Mouse (Mus musculus): ENCODE results near the gene Wdr70. TPM values are rescaled to one million over a fixed set of nuclear protein-coding genes. Genes with fewer than 3 reads are reported as not detected.

Gene Wdr70
- polyA plus RNA-seq, 1 experiment = 4.9 TPM

- H3K27me3 ChIP-seq (ENCODE audit: control insufficient read depth) = no peaks in the 10 kb centered on the region
- H3K36me3 ChIP-seq (ENCODE audit: control insufficient read depth) = peaks cover 28% of the 10 kb centered on the region
- no peak overlapping the region for H3K4me3 ChIP-seq (replicated peaks)
- H3K4me1 ChIP-seq (ENCODE audit: control insufficient read depth) = no peaks in the 10 kb centered on the region
- TF ChIP-seq TAL1 (IDR thresholded peaks at IDR 0.05; ENCODE audit: low read length) = no peak
- TF ChIP-seq GATA1 (IDR thresholded peaks at IDR 0.05; ENCODE audit: low read length) = no peak
- H3K9me3 ChIP-seq (ENCODE audit: control insufficient read depth, low read length) = no peaks in the 10 kb centered on the region
Observed at GRCm38 (mm10) chr15:8038457-8038856, 60.6 kb downstream of the Wdr70 start.

GRCm38 (mm10) chr15:8037825-8038224 is 61.2 kb downstream of the Wdr70 start:
- Histone ChIP-seq H3K36me3 (ENCODE audit: control insufficient read depth) (peaks cover 30% of the 10 kb centered on the region), H3K27me3 (ENCODE audit: control insufficient read depth) (no peaks in the 10 kb centered on the region), H3K4me1 (ENCODE audit: control insufficient read depth) (no peaks in the 10 kb centered on the region), H3K4me3 (replicated peaks) (no peak overlapping the region), H3K9me3 (ENCODE audit: control insufficient read depth, low read length) (no peaks in the 10 kb centered on the region)
- TF ChIP-seq TAL1 (IDR thresholded peaks at IDR 0.05; ENCODE audit: low read length) = no peak
- TF ChIP-seq GATA1 (IDR thresholded peaks at IDR 0.05; ENCODE audit: low read length) = no peak

- H3K4me3 ChIP-seq (replicated peaks) = no peak overlapping the region
- no peaks in the 10 kb centered on the region for H3K9me3 ChIP-seq (ENCODE audit: control insufficient read depth, low read length)
- peaks cover 14% of the 10 kb centered on the region for H3K36me3 ChIP-seq (ENCODE audit: control insufficient read depth)
- no peaks in the 10 kb centered on the region for H3K4me1 ChIP-seq (ENCODE audit: control insufficient read depth)
- H3K27me3 ChIP-seq (ENCODE audit: control insufficient read depth) = no peaks in the 10 kb centered on the region
- TF ChIP-seq TAL1 (IDR thresholded peaks at IDR 0.05; ENCODE audit: low read length) (no peak), GATA1 (IDR thresholded peaks at IDR 0.05; ENCODE audit: low read length) (no peak)
Observed at GRCm38 (mm10) chr15:8031211-8031610, 67.8 kb downstream of the Wdr70 start.

- Histone ChIP-seq H3K4me1 (ENCODE audit: control insufficient read depth) (no peaks in the 10 kb centered on the region), H3K36me3 (ENCODE audit: control insufficient read depth) (peaks cover 14% of the 10 kb centered on the region), H3K27me3 (ENCODE audit: control insufficient read depth) (no peaks in the 10 kb centered on the region), H3K9me3 (ENCODE audit: control insufficient read depth, low read length) (no peaks in the 10 kb centered on the region), H3K4me3 (replicated peaks) (no peak overlapping the region)
- TF ChIP-seq TAL1 (IDR thresholded peaks at IDR 0.05; ENCODE audit: low read length) (no peak), GATA1 (IDR thresholded peaks at IDR 0.05; ENCODE audit: low read length) (no peak)
Observed at GRCm38 (mm10) chr15:8030643-8031042, 68.4 kb downstream of the Wdr70 start.

GRCm38 (mm10) chr15:8027503-8027902 is 71.5 kb downstream of the Wdr70 start:
- no peaks in the 10 kb centered on the region for H3K9me3 ChIP-seq (ENCODE audit: control insufficient read depth, low read length)
- no peak overlapping the region for H3K4me3 ChIP-seq (replicated peaks)
- no peaks in the 10 kb centered on the region for H3K27me3 ChIP-seq (ENCODE audit: control insufficient read depth)
- no peak for TF ChIP-seq GATA1 (IDR thresholded peaks at IDR 0.05; ENCODE audit: low read length)
- TF ChIP-seq TAL1 (IDR thresholded peaks at IDR 0.05; ENCODE audit: low read length) = no peak
- H3K4me1 ChIP-seq (ENCODE audit: control insufficient read depth) = no peaks in the 10 kb centered on the region
- H3K36me3 ChIP-seq (ENCODE audit: control insufficient read depth) = no peaks in the 10 kb centered on the region; the same call in 1 of the 2 replicates

GRCm38 (mm10) chr15:8011418-8011817 is 87.6 kb downstream of the Wdr70 start:
- Histone ChIP-seq H3K4me1 (ENCODE audit: control insufficient read depth) (no peaks in the 10 kb centered on the region), H3K9me3 (ENCODE audit: control insufficient read depth, low read length) (no peaks in the 10 kb centered on the region), H3K4me3 (replicated peaks) (no peak overlapping the region), H3K27me3 (ENCODE audit: control insufficient read depth) (no peaks in the 10 kb centered on the region), H3K36me3 (ENCODE audit: control insufficient read depth) (peaks cover 5% of the 10 kb centered on the region)
- TF ChIP-seq TAL1 (IDR thresholded peaks at IDR 0.05; ENCODE audit: low read length) = no peak
- TF ChIP-seq GATA1 (IDR thresholded peaks at IDR 0.05; ENCODE audit: low read length) = no peak

GRCm38 (mm10) chr15:8007413-8007812 is 91.6 kb downstream of the Wdr70 start:
- H3K4me1 ChIP-seq (ENCODE audit: control insufficient read depth) = no peaks in the 10 kb centered on the region
- no peaks in the 10 kb centered on the region; the same call in 1 of the 2 replicates for H3K36me3 ChIP-seq (ENCODE audit: control insufficient read depth)
- no peak for TF ChIP-seq TAL1 (IDR thresholded peaks at IDR 0.05; ENCODE audit: low read length)
- no peak for TF ChIP-seq GATA1 (IDR thresholded peaks at IDR 0.05; ENCODE audit: low read length)
- no peaks in the 10 kb centered on the region for H3K27me3 ChIP-seq (ENCODE audit: control insufficient read depth)
- H3K9me3 ChIP-seq (ENCODE audit: control insufficient read depth, low read length) = no peaks in the 10 kb centered on the region
- H3K4me3 ChIP-seq (replicated peaks) = no peak overlapping the region

- H3K4me1 ChIP-seq (ENCODE audit: control insufficient read depth) = no peaks in the 10 kb centered on the region
- H3K27me3 ChIP-seq (ENCODE audit: control insufficient read depth) = no peaks in the 10 kb centered on the region
- H3K9me3 ChIP-seq (ENCODE audit: control insufficient read depth, low read length) = no peaks in the 10 kb centered on the region
- TF ChIP-seq GATA1 (IDR thresholded peaks at IDR 0.05; ENCODE audit: low read length) = no peak
- no peak for TF ChIP-seq TAL1 (IDR thresholded peaks at IDR 0.05; ENCODE audit: low read length)
- no peak overlapping the region for H3K4me3 ChIP-seq (replicated peaks)
- H3K36me3 ChIP-seq (ENCODE audit: control insufficient read depth) = no peaks in the 10 kb centered on the region; the same call in 1 of the 2 replicates
Observed at GRCm38 (mm10) chr15:8006056-8006455, 93.0 kb downstream of the Wdr70 start.

GRCm38 (mm10) chr15:8005506-8005905 is 93.5 kb downstream of the Wdr70 start:
- H3K4me3 ChIP-seq (replicated peaks) = no peak overlapping the region
- no peaks in the 10 kb centered on the region for H3K27me3 ChIP-seq (ENCODE audit: control insufficient read depth)
- TF ChIP-seq TAL1 (IDR thresholded peaks at IDR 0.05; ENCODE audit: low read length) = no peak
- no peak for TF ChIP-seq GATA1 (IDR thresholded peaks at IDR 0.05; ENCODE audit: low read length)
- H3K4me1 ChIP-seq (ENCODE audit: control insufficient read depth) = no peaks in the 10 kb centered on the region
- H3K9me3 ChIP-seq (ENCODE audit: control insufficient read depth, low read length) = no peaks in the 10 kb centered on the region
- H3K36me3 ChIP-seq (ENCODE audit: control insufficient read depth) = no peaks in the 10 kb centered on the region

GRCm38 (mm10) chr15:8003789-8004188 is 95.2 kb downstream of the Wdr70 start:
- Histone ChIP-seq H3K4me1 (ENCODE audit: control insufficient read depth) (peaks cover 5% of the 10 kb centered on the region; the same call in 1 of the 2 replicates), H3K9me3 (ENCODE audit: control insufficient read depth, low read length) (no peaks in the 10 kb centered on the region), H3K4me3 (replicated peaks) (no peak overlapping the region), H3K27me3 (ENCODE audit: control insufficient read depth) (no peaks in the 10 kb centered on the region), H3K36me3 (ENCODE audit: control insufficient read depth) (no peaks in the 10 kb centered on the region)
- TF ChIP-seq TAL1 (IDR thresholded peaks at IDR 0.05; ENCODE audit: low read length) (no peak), GATA1 (IDR thresholded peaks at IDR 0.05; ENCODE audit: low read length) (no peak)

Data from erythroblast, embryonic 14.5 days (primary cell).